Mouse (Mus musculus) urinary bladder, postnatal 14 days (tissue): ENCODE measurements at regions not wholly inside any gene's neighbourhood (a gene's known extent, or its start where the extent isn't known, plus 50 kb on each side); places are given as distances from the start of the nearest gene placed in this dataset.

Experiments
- DNase-seq: peaks from one replicate; pipeline ENCODE4 v3.0.0; 2021; ENCODE audit warnings: low spot score

DNA sequence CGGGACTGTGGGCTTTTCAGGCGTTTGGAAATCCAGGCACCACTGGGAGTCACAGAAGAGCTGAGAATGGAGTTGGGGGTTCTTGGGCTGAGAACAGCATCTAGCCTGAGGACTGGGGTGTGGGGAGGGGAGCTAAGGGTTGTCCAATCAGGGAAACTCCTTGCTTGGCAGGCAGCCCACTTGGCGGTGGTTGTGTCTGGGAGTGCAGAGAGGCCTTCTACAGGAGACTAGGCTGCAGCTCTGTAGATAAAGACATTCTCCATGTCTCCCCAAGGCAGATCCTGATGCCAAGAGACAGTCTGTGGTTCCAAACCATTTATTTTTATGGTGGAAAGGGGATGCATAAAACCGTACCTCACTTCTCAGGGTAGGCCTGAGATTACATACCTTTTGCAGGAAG, 774.6 kb downstream of the Brinp1 start:
- no peak for DNase-seq

DNA sequence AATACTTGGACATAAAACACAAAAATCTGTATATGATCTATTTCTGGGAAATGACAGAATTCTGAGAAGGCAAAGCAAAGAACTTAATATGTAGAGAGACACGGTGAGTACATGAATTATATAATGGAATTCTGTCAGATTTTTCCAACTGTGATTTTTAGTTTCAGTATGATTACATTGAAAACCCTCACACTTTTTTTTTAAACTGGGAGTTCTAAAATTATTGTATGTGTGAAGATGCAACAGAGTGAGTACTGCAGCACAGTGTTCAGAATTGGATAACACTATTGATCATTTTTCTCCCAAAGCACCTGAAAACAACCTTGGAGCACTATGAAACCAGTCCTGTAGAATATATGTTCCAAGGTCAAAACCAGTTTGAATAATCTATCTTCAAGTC, 797.7 kb downstream of the Brinp1 start:
- no peak for DNase-seq

DNA sequence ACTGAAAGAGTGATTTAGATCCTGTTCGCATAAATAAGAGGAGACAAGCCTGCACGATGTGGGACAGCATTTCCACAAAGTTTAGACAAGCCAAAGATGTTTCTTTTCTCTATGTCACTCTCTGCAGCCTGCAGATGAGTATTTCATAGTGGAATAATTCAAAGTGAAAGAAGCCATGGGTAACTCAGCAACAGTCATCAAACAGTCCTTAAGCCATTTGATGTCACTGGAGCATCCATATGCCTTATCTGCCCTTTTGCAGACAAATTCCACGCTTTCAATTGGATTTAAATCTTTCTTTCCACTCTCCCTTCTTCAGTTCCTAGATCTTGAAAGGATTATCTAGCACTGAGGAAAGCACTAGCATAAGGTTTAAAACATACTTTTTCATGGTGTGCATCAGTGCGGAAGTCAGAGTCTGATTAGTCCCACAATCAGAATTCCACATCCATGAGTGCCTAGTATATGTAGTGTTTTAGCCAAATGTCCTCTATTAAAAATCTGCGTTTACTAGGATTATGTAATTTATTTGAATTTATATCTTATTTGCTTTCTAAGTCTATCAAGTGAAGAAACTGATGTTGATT, 805.6 kb downstream of the Brinp1 start:
- no peak for DNase-seq

DNA sequence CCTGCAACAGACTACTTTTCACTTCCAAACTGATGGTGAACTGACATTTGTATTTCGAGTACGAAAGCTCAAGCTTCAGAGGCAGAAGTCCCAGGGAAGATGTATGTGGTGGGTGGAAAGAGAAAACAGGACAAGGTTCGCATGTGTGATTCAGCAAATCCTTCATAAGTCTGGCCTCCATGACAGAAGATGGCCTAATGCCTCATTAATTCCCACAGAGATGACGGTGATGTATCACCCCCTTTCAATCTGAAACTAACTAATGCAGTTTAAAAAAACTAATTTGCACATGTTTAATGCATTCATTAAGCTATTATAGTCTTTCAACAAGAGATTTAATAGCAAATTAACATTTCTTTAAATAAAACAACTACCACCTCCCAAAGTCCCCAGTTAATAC, 826.1 kb downstream of the Brinp1 start:
- DNase-seq: no peak

DNA sequence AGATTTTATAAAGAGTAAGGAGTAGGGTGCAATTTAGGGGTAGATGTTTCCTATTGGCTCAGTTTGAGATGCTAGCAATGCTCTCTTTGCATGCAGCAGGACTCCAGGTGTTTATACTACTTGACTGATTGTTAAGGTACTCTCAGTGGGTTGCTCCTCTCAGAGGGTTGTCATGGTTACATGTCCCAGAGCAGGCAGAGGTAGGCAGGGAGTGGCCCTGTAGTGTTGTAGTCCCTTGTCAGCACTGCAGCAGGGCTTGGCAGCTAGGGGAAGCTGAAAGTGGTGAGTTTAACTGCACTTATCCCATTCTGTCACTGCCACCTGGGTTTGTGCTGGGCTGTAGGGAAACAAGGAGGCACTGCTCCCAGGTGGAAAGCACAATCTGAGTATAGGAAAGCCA, 839.7 kb downstream of the Brinp1 start:
- no peak for DNase-seq

DNA sequence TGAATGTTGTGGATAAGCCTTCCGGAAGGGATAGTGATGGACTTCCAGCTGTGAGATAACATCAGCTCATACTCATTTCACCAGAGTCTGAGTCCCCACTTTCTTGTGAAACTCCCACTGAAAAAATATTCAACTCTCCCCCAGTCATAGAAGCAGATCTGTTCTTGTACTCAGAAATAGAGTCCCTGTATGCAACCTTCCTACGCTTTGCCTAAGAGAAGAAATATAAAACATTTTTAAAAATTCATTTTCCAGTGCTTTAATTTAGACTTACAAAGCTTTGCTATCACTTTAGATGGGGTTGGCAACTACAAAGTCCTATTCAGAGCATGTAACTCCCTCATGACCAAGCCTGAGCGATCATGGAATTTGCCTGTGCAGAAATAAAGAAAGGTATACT, 868.9 kb downstream of the Brinp1 start:
- DNase-seq: no peak

DNA sequence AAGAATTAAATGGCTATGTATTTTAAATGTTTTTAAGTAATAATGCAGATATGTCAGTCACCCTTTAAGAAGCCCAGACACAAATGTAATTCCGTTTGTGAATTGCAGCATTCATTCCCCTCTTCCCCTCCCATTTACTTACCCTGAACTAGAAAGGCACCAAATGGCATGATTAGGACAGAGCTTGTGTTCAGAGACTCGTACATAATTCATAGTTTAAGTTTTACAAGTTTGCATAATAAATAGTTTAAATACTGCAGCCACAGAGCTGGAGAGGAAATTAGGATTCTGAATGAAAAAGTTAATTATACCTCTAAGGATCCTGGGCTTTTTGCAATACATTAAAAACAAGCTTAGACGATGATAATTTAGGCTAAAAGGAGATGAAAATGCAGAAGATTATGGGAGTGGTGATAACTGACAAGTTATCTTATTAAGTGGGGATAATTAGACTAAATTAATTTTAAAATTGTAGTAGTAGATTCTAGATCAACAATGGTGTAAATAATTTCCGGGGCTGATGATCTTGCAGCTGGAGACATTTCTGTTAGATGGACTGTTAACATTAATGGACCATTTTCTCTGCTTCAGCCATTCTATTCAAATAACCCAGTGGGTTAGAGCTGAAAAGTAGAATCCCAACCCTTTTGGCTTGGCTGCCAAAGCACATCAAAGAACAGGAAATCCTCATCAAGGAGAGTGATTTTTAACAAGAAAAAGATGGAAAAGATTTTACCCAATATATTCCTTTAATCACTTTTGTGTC, 897.2 kb downstream of the Brinp1 start:
- DNase-seq: no peak

DNA sequence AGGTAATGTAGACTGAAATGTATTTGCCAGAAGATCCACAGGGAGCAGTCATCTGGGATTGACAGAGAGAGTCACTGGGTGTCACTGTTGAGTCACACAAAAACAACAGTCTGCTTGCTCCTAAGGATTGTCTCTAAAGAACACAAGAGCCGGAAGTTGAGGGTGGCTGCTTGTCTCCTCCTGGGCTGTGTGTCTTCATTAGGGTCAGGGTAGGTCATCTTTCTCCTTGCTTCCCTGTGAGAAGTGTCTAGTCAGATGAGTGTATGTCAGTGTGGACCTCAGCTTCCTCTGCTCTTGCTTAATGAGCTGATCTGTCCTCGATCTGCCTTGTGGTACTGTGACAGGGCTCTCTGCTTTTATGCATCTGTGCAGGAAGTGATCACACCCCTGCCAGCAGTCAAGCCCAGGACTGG, 931.3 kb downstream of the Brinp1 start:
- peak; percentile 5 for DNase-seq

DNA sequence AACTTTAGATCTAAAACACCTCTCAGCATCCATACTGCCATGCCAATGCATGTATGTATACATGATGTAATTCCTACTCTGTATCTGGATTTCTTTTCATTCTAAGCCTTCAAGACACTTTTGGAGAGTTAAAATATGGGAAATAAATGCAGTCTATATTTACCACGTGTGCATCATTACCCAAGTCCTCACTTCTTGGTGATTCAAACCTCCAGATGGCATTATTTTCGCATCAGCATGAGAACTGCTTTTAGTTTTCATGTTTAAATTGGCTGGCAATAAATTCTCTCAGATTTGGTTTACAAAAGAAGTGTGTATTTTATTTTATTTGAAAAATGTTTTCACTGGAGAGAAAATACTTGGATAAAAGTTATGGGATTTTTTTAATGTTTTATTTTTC, 942.8 kb downstream of the Brinp1 start:
- DNase-seq: no peak

DNA sequence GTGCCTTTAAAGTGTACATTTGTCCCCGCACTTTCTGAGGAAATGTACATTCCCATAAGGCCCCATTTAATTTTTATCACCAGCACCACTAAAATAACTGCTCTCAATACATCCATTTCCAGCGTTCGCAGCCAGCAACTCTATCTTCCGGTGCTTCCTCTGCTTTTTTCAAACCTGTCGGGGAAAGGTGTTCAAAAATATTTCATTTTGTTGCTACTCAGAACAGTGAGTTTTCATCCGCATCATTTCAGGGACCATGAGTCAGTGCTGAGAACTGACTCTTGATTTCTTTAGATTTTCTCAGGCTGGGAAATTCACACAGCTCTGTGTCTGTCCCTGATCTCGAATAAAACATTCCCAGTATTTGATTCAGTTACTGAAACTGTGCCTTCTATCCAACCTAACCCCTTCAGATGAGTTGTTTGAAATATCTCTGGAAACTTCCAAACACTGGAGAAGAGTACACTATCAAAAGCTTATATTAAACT, 959.4 kb downstream of the Brinp1 start:
- no peak for DNase-seq

DNA sequence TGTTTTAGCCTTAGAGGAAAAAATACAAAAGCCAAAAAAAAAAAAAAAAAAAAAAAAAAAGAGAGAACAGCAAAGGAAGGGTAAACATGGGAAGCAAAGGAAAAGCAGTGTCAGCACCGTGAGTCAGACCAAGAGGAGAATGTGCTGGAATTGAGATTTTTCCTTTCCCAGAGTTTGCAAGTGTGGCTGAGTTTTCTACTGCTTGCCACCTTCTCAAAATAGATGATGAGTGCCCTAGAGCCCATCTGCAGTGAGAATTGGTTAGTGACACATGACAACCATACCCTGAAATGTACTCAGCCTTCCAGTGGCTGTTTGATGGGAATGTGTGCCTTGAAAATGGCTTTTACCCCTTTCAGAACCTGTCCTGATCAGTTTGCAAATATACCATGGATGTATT, 990.7 kb downstream of the Brinp1 start:
- no peak for DNase-seq

DNA sequence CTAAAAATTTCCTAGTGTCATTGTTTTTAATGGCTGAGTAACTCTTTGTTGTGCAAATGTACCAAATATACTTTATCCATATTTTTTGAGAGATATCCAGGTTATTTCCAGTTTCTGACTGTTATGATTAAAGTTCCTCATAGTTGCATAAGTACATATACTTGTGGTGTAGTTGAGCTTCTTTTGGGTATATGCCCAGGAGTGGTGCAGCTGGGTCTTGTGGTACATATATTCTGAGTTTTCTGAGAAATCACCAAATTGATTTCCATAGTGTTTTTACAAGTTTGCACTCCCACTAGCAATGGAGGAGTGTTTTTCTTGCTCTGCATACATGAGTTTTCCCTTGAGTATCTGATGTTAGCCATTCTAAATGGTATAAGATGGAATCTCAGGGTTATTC, 1006.2 kb downstream of the Brinp1 start:
- no peak for DNase-seq

DNA sequence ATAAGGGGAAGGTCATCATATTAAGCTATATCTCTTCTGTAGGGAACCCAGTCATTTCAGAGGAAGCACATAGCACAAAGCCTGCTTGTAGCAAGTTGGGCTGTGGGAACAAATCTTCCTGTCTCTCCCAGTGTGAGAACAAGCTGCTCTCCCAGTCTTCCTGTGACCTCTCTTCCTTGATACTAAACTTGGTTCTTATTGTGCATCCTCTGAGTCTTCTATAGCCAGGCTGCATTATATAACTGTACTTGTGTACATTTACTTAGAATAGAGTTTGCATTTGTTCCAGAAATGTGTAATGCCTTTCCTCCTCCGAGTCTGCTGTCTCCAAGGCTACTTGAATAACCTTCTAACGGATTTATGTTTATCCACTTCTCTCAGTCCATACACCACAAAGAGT, 1021.7 kb downstream of the Brinp1 start:
- DNase-seq: no peak

DNA sequence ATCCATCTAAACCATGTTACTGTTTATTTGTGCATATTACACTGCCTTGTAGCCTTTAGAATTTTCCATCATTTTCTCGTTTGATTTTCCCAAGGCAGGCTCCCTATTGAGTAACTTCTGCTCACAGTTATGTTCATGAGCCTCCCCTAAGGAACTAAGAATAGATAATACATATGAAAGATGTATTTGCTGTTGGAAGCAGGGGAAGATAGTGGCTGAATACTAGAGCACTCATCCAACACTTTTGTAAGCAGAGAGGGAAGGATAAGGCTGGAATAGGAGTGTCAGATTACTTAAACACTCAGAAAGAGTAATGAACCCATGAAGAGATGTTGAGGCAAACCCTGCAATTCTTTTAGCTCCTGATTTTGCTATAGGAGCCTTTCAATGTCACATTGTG, 1055.1 kb downstream of the Brinp1 start:
- no peak for DNase-seq

DNA sequence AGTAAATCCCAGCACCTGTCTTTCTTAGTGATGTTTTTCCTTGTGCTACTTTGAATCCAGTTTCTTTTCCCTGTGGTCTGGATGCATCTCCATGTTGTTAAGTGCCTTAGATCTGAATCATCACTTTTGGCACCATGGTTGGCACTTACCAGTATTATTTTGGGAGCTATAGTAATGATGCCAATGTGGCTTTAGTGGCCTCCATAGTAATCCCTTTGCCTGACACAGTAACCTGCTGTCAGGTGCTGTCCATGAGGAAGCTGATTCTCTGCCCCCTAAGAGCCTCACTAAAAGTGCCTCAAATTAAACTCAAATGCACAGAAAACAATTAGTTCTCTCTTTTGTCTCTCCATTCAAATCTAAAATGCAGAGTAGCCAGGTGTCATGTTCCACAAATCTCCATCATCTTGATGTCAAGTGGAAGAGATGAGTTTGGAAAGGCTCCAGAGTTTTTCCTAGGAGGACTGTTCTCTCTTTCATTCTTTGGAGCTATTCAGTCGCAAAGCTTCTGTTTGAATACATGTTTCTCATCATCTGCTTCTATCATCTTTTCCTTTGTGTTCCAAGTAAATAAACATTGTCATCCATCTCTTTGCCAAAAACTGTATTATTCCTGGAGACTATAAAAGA, 1062.1 kb downstream of the Brinp1 start:
- no peak for DNase-seq

DNA sequence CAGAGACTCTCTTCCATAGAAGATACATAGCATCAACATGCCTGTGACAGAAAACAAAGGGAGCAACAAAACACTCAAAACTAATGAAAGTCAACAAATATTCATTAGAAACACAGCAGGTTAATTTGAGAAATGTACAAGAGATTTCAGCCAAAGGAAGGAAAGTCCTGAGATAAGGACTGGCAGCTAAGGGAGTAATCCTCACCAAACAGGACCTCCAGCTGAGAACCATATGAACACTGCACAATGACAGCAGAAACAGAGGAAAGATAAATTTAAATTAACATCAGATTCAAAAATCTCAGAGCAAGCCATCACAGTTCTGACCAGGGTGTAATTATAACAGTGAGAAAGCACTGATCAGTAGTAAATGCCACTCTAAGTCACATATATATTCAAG, 1060.6 kb downstream of the Tlr4 start:
- no peak for DNase-seq

DNA sequence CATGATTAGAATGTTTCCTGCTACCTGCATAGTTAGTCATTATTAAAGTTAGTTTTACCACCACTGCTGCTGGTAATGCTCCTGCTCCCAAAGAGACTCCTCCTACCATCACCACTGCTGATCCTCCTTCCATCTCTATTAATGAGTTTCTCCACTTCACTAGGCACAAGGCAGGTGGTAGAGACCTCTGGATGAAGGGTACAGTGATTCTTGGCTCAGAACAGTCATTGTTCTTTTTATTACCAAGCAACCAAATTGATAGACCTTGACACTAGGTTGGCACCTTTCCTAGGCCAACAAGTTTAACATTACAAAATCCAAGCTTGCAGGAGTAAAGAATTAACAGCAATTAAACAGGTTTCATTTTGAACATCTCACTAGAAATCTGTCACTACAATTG, 1057.8 kb downstream of the Tlr4 start:
- no peak for DNase-seq

DNA sequence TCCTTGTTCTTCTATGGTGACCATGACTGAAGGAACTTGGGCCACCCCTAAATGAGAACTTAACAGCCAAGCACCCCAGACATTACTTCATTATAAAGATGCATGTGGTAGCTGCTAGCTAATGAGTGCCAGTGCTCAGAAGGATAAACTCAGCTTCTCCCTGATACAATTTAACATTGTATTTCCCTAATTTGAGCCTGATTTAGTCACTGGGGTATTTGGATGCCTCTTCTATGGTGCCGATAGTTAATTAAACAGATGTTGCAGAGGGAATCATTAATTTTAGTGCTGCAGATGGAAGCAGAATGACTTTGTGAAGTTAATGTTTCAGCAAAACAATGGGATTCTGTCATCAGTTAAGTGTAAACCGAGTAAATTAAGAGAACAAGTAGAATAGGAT, 1034.8 kb downstream of the Tlr4 start:
- no peak for DNase-seq

DNA sequence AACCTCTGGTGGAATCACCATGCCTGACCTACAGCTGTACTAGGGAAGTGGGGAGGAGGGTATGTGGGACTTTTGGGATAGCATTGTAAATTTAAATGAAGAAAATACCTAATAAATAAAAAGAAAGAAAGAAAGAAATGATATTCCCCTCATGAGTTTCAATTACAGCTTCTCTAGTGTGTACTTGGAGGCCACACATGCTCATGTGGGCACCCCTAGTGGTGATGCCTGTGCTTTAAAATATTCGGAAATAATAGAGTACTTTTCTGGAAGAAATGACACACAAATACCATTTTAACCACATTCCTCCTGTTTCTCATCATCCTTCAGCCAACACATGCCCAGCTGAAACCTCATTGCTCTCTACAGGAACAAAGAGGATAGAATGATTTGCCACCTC, 1034.4 kb downstream of the Tlr4 start:
- DNase-seq: no peak

DNA sequence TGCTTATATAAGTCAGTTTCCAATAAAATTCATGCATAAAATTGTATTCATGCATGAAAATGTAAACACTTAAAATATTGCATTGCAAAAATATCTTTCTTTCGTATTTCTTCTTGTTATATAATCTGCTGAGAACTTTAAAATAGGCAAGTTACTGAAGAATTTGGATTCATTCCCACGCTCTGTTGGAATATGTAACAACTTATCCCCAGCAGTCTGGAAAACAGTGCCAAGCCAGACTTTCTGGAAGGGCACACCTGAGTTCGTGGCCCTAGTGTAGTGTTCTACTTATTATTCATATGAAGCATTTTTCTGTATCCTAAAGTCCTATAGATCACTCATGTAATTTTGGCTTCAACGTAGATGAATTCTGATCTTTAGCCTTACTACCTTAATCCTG, 1025.6 kb downstream of the Tlr4 start:
- DNase-seq: no peak

DNA sequence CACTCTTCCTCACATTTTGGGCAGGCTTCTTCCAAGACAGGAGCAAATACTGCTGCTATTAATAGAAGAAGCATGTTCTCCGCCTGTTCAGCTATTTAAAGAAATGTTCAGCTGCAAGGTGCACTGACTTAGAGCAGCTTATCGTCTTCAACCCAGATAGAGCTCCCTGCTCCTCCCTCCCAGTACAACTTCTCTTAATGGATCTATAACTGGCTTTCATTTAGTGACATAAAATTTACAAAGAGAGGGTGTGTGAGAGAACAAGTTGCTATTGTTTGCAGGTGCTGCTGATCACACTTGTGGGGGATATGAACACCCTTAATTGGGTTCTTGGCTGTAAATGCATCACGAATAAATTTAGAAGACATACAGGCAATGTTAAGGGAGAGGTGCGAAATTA, 1006.0 kb downstream of the Tlr4 start:
- no peak for DNase-seq

DNA sequence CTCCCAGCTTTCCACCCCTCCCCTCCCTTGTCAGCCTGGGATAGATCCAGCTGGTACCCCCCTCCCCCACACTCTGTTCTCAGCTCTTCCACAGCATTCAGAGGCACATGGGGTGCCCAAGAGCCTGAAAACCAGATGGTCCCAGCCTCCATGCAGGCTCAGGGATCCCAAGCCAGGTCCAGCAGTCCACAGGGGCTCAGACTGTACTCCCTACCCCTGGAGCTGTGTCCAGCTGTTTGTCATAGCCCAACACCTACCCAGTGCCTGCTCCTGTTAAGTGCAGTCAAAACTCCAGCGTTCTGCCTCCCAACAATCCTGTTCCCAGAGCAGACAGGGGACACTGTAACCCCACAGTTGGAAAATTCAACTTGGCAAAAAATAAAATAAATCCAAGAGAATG, 998.1 kb downstream of the Tlr4 start:
- no peak for DNase-seq

DNA sequence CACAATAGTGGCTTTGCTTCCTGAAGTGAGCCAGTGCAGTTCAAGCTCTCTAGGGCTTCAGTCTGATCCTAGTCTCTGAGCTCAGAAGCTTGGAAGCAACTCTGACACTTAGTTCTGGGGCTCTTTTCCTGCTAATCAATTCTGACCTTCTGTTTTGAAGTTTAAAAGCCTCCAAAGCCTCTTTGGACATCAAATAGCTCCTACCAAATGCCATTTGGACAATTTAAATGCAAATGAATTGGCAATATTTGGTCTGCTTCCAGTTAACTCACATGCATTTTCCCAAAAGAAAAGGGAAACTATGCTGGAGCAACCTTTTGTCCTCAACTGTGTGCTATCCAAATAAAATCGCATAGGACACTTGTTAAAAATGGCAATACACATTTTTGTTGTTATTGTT, 968.7 kb downstream of the Tlr4 start:
- no peak for DNase-seq
